Comparison of ENCODE assay signal across 8 mouse cellular contexts in genomic region chr12:80945334-80945995, GRCm38 (mm10). TPM values are rescaled to one million over a fixed set of nuclear protein-coding genes. Genes with fewer than 3 reads are reported as not detected.
A peak's percentile ranks its signal among the peaks of the same experiment; 100 is the strongest.
DNase-seq lines count a peak whose midpoint lies in the region; ATAC-seq lines count a peak whose summit lies in the region.

Srsf5 (plus strand) TSS chr12:80945504.

- peak within 1 kb of the TSS; percentile 83 for H3K4me2 ChIP-seq in heart, embryonic 13.5 days
- H3K4me2 ChIP-seq in liver, embryonic 12.5 days, result peak within 1 kb of the TSS; percentile 86
- peak within 1 kb of the TSS; percentile 66 for H3K4me2 ChIP-seq in stomach, embryonic 15.5 days

- DNase-seq in CD4-positive, CD25-positive, alpha-beta regulatory T cell, adult 2 months (ENCODE audit: low read depth, low spot score), result peak; percentile 99
- peak; percentile 56 for DNase-seq in fat pad, adult 2 months (ENCODE audit: extremely low read depth, low read depth, low spot score)
- DNase-seq in kidney, postnatal 10 days, result peak; percentile 99
- peak; percentile 98 for DNase-seq in natural killer cell, adult 2 months (ENCODE audit: low spot score in 2 of 2)

- no peaks in the 10 kb centered on the region for H3K9me3 ChIP-seq in heart, embryonic 13.5 days
- no peaks in the 10 kb centered on the region for H3K9me3 ChIP-seq in liver, embryonic 12.5 days (replicated peaks)
- no peaks in the 10 kb centered on the region for H3K9me3 ChIP-seq in stomach, embryonic 15.5 days

- H3K9ac ChIP-seq in heart, embryonic 13.5 days, result peak within 1 kb of the TSS; percentile 99
- H3K9ac ChIP-seq in liver, embryonic 12.5 days, result peak within 1 kb of the TSS; percentile 99
- peak within 1 kb of the TSS; percentile 96 for H3K9ac ChIP-seq in stomach, embryonic 15.5 days

- H3K36me3 ChIP-seq in heart, embryonic 13.5 days, result peaks cover 37% of the 10 kb centered on the region
- peaks cover 37% of the 10 kb centered on the region for H3K36me3 ChIP-seq in liver, embryonic 12.5 days
- H3K36me3 ChIP-seq in stomach, embryonic 15.5 days, result peaks cover 19% of the 10 kb centered on the region; the same call in 1 of the 2 replicates

- H3K4me1 ChIP-seq in brown adipose tissue, adult 24 weeks (ENCODE audit: control insufficient read depth, insufficient read depth, insufficient read length, low read length), result no peaks in the 10 kb centered on the region
- peaks cover 26% of the 10 kb centered on the region for H3K4me1 ChIP-seq in heart, embryonic 13.5 days
- peaks cover 63% of the 10 kb centered on the region for H3K4me1 ChIP-seq in liver, embryonic 12.5 days
- H3K4me1 ChIP-seq in stomach, embryonic 15.5 days, result peaks cover 16% of the 10 kb centered on the region

- H3K27ac ChIP-seq in brown adipose tissue, adult 24 weeks (replicated peaks; ENCODE audit: low read depth, low read length), result peak within 1 kb of the TSS; percentile 94
- H3K27ac ChIP-seq in heart, embryonic 13.5 days (replicated peaks), result peak within 1 kb of the TSS; percentile 98
- peak within 1 kb of the TSS; percentile 97 for H3K27ac ChIP-seq in liver, embryonic 12.5 days
- peak within 1 kb of the TSS; percentile 98 for H3K27ac ChIP-seq in stomach, embryonic 15.5 days

- H3K4me3 ChIP-seq in brown adipose tissue, adult 24 weeks (ENCODE audit: insufficient read depth, low read depth, low read length), result peak within 1 kb of the TSS; percentile 96
- H3K4me3 ChIP-seq in heart, embryonic 13.5 days, result peak within 1 kb of the TSS; percentile 98
- H3K4me3 ChIP-seq in liver, embryonic 12.5 days, result peak within 1 kb of the TSS; percentile 93
- peak within 1 kb of the TSS; percentile 88 for H3K4me3 ChIP-seq in stomach, embryonic 15.5 days (replicated peaks)

- WGBS in heart, embryonic 13.5 days, result under 1% methylated on average over 57 of the region's 57 CpGs
- under 1% methylated on average over 57 of the region's 57 CpGs for WGBS in liver, embryonic 12.5 days (ENCODE audit: insufficient replicate concordance)
- under 1% methylated on average over 57 of the region's 57 CpGs for WGBS in stomach, embryonic 15.5 days

- peak; percentile 81 for ATAC-seq in heart, embryonic 13.5 days (ENCODE audit: extremely low read depth, insufficient number of reproducible peaks, low FRiP score, low TSS enrichment)
- peak; percentile 77 for ATAC-seq in liver, embryonic 12.5 days
- peak; percentile 88 for ATAC-seq in stomach, embryonic 15.5 days (ENCODE audit: insufficient read depth, low FRiP score, low read depth)

- H3K27me3 ChIP-seq in heart, embryonic 13.5 days (replicated peaks), result no peaks in the 10 kb centered on the region
- no peaks in the 10 kb centered on the region for H3K27me3 ChIP-seq in liver, embryonic 12.5 days (replicated peaks)
- no peaks in the 10 kb centered on the region for H3K27me3 ChIP-seq in stomach, embryonic 15.5 days (replicated peaks)

RNA-seq across cellular contexts. Expression of gene Srsf5, which starts in this region (rescaled TPM):
- polyA plus RNA-seq in brown adipose tissue, adult 24 weeks (2012; ENCODE audit: insufficient read depth, insufficient read length, missing spikeins), result 150 and 196 TPM in 2 replicates
- polyA plus RNA-seq in heart, embryonic 13.5 days (2015; fragmentation: Nextera tagmentation; extraction: Ambion mirVana), result 328 and 339 TPM in 2 replicates
- polyA plus RNA-seq in liver, embryonic 12.5 days (2016; fragmentation: Nextera tagmentation; extraction: Ambion mirVana), result 357 and 402 TPM in 2 replicates
- polyA plus RNA-seq in stomach, embryonic 15.5 days (2015; fragmentation: Nextera tagmentation; extraction: Ambion mirVana), result 586 and 630 TPM in 2 replicates

Comparison
In these comparisons a context has a peak if more than half of its experiments do, and no peak if none do; other contexts are left out.
1. Peak in every context shown above with its lines: DNase-seq, ATAC-seq, H3K4me3 ChIP-seq and H3K27ac ChIP-seq.